Mouse (Mus musculus): ENCODE data around the gene Tjp1. TPM values are rescaled to one million over a fixed set of nuclear protein-coding genes. Genes with fewer than 3 reads are reported as not detected.

Tjp1 gene
- total and polyA plus RNA-seq, 3 experiments, result not detected

- in situ Hi-C loops (cut with MboI; ENCODE audit: low pct_ligation_motif_present, low pct_unique_long_range_greater_than_20kb, low sequenced_read_pairs) (no loop called here), dilution Hi-C loops (cut with MboI; ENCODE audit: extremely low pct_ligation_motif_present, extremely low pct_unique_long_range_greater_than_20kb, low sequenced_read_pairs) (no loop called here)
- Histone ChIP-seq H3K36me3 (replicated peaks in 1 of 2; ENCODE audit: control insufficient read depth in 1 of 2, insufficient read depth in 1 of 2, low read length in 1 of 2) (no peaks in the 10 kb centered on the region), H3K9ac (ENCODE audit: insufficient read depth, low read depth) (no peak overlapping the region), H3K4me3 (replicated peaks in 1 of 3; ENCODE audit: low read depth in 2 of 3, low read length in 2 of 3, poor library complexity in 1 of 3) (no peak overlapping the region), H3K9me3 (replicated peaks; ENCODE audit: low read length) (peaks cover 3% of the 10 kb centered on the region), H3K4me1 (ENCODE audit: control insufficient read depth in 1 of 2, insufficient read depth in 2 of 2) (no peaks in the 10 kb centered on the region), H3K4me2 (ENCODE audit: insufficient read depth, low read depth, poor library complexity, severe bottlenecking) (no peak overlapping the region), H3K79me2 (replicated peaks; ENCODE audit: control insufficient read depth, extremely low read depth, insufficient read depth, poor library complexity, severe bottlenecking) (no peaks in the 10 kb centered on the region), H3K27ac (ENCODE audit: insufficient read depth, low read depth) (no peak overlapping the region), H3K27me3 (replicated peaks) (peaks cover 7% of the 10 kb centered on the region)
- no peak for DNase-seq (ENCODE audit: extremely low read depth)
- TF ChIP-seq MYC (IDR thresholded peaks at IDR 0.05; ENCODE audit: low read depth, low read length), result no peak
- TF ChIP-seq MEF2A (IDR thresholded peaks at IDR 0.05; ENCODE audit: borderline replicate concordance, low read depth, low read length), result no peak
- TF ChIP-seq JUN (IDR thresholded peaks at IDR 0.05; ENCODE audit: insufficient read depth, low read depth, low read length), result no peak
- no peak for TF ChIP-seq E2F4 (IDR thresholded peaks at IDR 0.05; ENCODE audit: insufficient replicate concordance, low read depth, low read length)
- TF ChIP-seq TCF12 (IDR thresholded peaks at IDR 0.05; ENCODE audit: low read depth, low read length), result no peak
- no peak for TF ChIP-seq CHD1 (IDR thresholded peaks at IDR 0.05; ENCODE audit: low read depth, low read length)
- no peak for TF ChIP-seq ZMIZ1 (IDR thresholded peaks at IDR 0.05; ENCODE audit: low read depth, low read length)
- TF ChIP-seq MAZ (IDR thresholded peaks at IDR 0.05; ENCODE audit: low read depth, low read length), result no peak
- TF ChIP-seq JUND (conservative IDR thresholded peaks at IDR 0.05; ENCODE audit: low read depth, low read length), result no peak
These were observed 162.0 kb downstream of the Tjp1 start for GRCm38 (mm10) chr7:65365560-65365959.

- Histone ChIP-seq H3K27ac (ENCODE audit: insufficient read depth, low read depth) (no peak overlapping the region), H3K4me3 (replicated peaks in 1 of 3; ENCODE audit: low read depth in 2 of 3, low read length in 2 of 3, poor library complexity in 1 of 3) (no peak overlapping the region), H3K79me2 (replicated peaks; ENCODE audit: control insufficient read depth, extremely low read depth, insufficient read depth, poor library complexity, severe bottlenecking) (no peaks in the 10 kb centered on the region), H3K4me1 (ENCODE audit: control insufficient read depth in 1 of 2, insufficient read depth in 2 of 2) (no peaks in the 10 kb centered on the region), H3K36me3 (replicated peaks in 1 of 2; ENCODE audit: control insufficient read depth in 1 of 2, insufficient read depth in 1 of 2, low read length in 1 of 2) (no peaks in the 10 kb centered on the region), H3K4me2 (ENCODE audit: insufficient read depth, low read depth, poor library complexity, severe bottlenecking) (no peak overlapping the region), H3K9me3 (replicated peaks; ENCODE audit: low read length) (peaks cover 2% of the 10 kb centered on the region), H3K27me3 (replicated peaks) (peaks cover 8% of the 10 kb centered on the region), H3K9ac (ENCODE audit: insufficient read depth, low read depth) (no peak overlapping the region)
- no peak for DNase-seq (ENCODE audit: extremely low read depth)
- in situ Hi-C loops (cut with MboI; ENCODE audit: low pct_ligation_motif_present, low pct_unique_long_range_greater_than_20kb, low sequenced_read_pairs), result no loop called here
- dilution Hi-C loops (cut with MboI; ENCODE audit: extremely low pct_ligation_motif_present, extremely low pct_unique_long_range_greater_than_20kb, low sequenced_read_pairs), result no loop called here
- TF ChIP-seq TBP (conservative IDR thresholded peaks at IDR 0.05; ENCODE audit: low read depth, low read length), result no peak
- no peak for TF ChIP-seq IRF4 (IDR thresholded peaks at IDR 0.05; ENCODE audit: low read depth, low read length)
- TF ChIP-seq USF1 (IDR thresholded peaks at IDR 0.05; ENCODE audit: low read depth, low read length), result no peak
- TF ChIP-seq ELF1 (IDR thresholded peaks at IDR 0.05; ENCODE audit: low read depth, low read length), result no peak
- no peak for TF ChIP-seq ZMIZ1 (IDR thresholded peaks at IDR 0.05; ENCODE audit: low read depth, low read length)
- TF ChIP-seq CHD2 (IDR thresholded peaks at IDR 0.05; ENCODE audit: low read length), result no peak
- TF ChIP-seq GABPA (IDR thresholded peaks at IDR 0.05; ENCODE audit: insufficient replicate concordance, low read depth, low read length), result no peak
- TF ChIP-seq SIN3A (IDR thresholded peaks at IDR 0.05; ENCODE audit: low read length), result no peak
- no peak for TF ChIP-seq RAD21 (IDR thresholded peaks at IDR 0.05; ENCODE audit: low read depth, low read length)
- TF ChIP-seq E2F4 (IDR thresholded peaks at IDR 0.05; ENCODE audit: insufficient replicate concordance, low read depth, low read length), result no peak
- TF ChIP-seq EP300 (IDR thresholded peaks at IDR 0.05; ENCODE audit: low read length), result no peak
- no peak for TF ChIP-seq POLR2AphosphoS2 (IDR thresholded peaks at IDR 0.05; ENCODE audit: low read depth, low read length)
- TF ChIP-seq MAFK (IDR thresholded peaks at IDR 0.05; ENCODE audit: insufficient replicate concordance, low read length), result no peak
These were observed 167.3 kb downstream of the Tjp1 start for GRCm38 (mm10) chr7:65360278-65360677.
